Mouse (Mus musculus) limb, embryonic 12.5 days (tissue): ENCODE data around the gene Pip5k1b. TPM values are rescaled to one million over a fixed set of nuclear protein-coding genes. Genes with fewer than 3 reads are reported as not detected.
A peak's percentile ranks its signal among the peaks of the same experiment; 100 is the strongest.

Experiments used
- ATAC-seq: fragments of 200-750 bp; cut with Nextera tagmentation; 2 replicates; pipeline ENCODE4 v1.8.0; 2017; ENCODE audit warnings: low read depth, moderate TSS enrichment; ENCODE audit not compliant: insufficient number of reproducible peaks, insufficient read depth, low FRiP score, low TSS enrichment
- H3K27ac ChIP-seq: fragments of 300-500 bp; sonication (generic); 2 replicates; pipeline ENCODE4 v1.5.1; 2016; ENCODE audit warnings: mild to moderate bottlenecking, moderate library complexity
- H3K27me3 ChIP-seq: fragments of 300-500 bp; sonication (generic); 2 replicates; pipeline ENCODE4 v1.6.1; 2016; ENCODE audit warnings: mild to moderate bottlenecking, moderate library complexity
- H3K36me3 ChIP-seq: fragments of 300-500 bp; sonication (generic); 2 replicates; pipeline ENCODE4 v1.6.1; 2016; ENCODE audit warnings: mild to moderate bottlenecking, moderate library complexity
- H3K4me1 ChIP-seq: fragments of 300-500 bp; sonication (generic); replicated peaks from 2 replicates; pipeline ENCODE4 v1.6.1; 2016
- H3K4me2 ChIP-seq: fragments of 300-500 bp; sonication (generic); 2 replicates; pipeline ENCODE4 v1.6.1; 2016; ENCODE audit warnings: mild to moderate bottlenecking, moderate library complexity
- H3K4me3 ChIP-seq: fragments of 300-500 bp; sonication (generic); replicated peaks from 2 replicates; pipeline ENCODE4 v1.5.1; 2016; ENCODE audit warnings: mild to moderate bottlenecking
- H3K9ac ChIP-seq: fragments of 300-500 bp; sonication (generic); replicated peaks from 2 replicates; pipeline ENCODE4 v1.6.1; 2016; ENCODE audit warnings: mild to moderate bottlenecking, moderate library complexity
- H3K9me3 ChIP-seq: fragments of 300-500 bp; sonication (generic); 2 replicates; pipeline ENCODE4 v1.6.1; 2016; ENCODE audit warnings: mild to moderate bottlenecking, moderate library complexity
- WGBS: fragments of 180-500 bp; shearing (Covaris S2); methylation state at CpG from one replicate; pipeline ENCODE4 v1.1.7; 2016; 5-methylcytosine and 5-hydroxymethylcytosine counted together
- polyA plus RNA-seq: library from polyadenylated mRNA; unstranded; fragments of >200 nt; fragmentation: Nextera tagmentation; extraction: Ambion mirVana; gene quantifications from 2 replicates; pipeline ENCODE4 v1.2.1, GENCODE M21; 2016

The Pip5k1b gene
- polyA plus RNA-seq, 1 experiment from 2014 or later: 0.56 TPM

DNA sequence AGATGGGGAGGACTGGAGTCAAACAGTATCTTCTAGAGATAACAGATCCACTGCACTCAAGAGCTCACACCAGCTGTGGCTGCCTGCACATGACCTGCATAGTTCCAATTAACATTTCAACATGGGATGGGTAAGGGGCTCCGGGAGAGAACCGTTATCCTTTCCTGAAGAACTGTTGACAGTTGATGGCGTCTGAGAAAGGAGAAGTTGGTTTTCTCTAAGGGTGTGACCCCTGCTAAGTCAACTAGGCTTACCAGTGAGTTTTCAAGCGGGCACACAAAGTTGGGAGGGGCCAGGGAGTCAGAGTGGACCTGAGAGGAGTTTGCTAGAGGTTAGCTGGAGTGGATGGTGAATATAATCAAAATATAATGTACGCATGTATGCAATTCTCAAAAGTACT, 65.4 kb downstream of the Pip5k1b start:
- Histone ChIP-seq H3K36me3 (no peaks in the 10 kb centered on the region), H3K27ac (no peak overlapping the region), H3K9ac (no peak overlapping the region), H3K9me3 (no peaks in the 10 kb centered on the region), H3K4me2 (no peak overlapping the region), H3K27me3 (no peaks in the 10 kb centered on the region), H3K4me3 (no peak overlapping the region), H3K4me1 (no peaks in the 10 kb centered on the region)
- 73% methylated on average over 5 of the region's 5 CpGs for WGBS
- ATAC-seq: no peak

- Histone ChIP-seq H3K27ac (no peak overlapping the region), H3K36me3 (no peaks in the 10 kb centered on the region), H3K9me3 (no peaks in the 10 kb centered on the region), H3K27me3 (no peaks in the 10 kb centered on the region), H3K9ac (no peak overlapping the region), H3K4me1 (no peaks in the 10 kb centered on the region), H3K4me3 (no peak overlapping the region), H3K4me2 (no peak overlapping the region)
- 76% methylated on average over 8 of the region's 8 CpGs for WGBS
- no peak for ATAC-seq
Observed at GRCm38 (mm10) chr19:24486433-24487296, 69.0 kb downstream of the Pip5k1b start.

- H3K4me3 ChIP-seq: no peak overlapping the region
- H3K27me3 ChIP-seq: no peaks in the 10 kb centered on the region
- ATAC-seq: no peak
- H3K36me3 ChIP-seq: no peaks in the 10 kb centered on the region
- H3K4me2 ChIP-seq: no peak overlapping the region
- 84% methylated on average over 3 of the region's 4 CpGs for WGBS
- H3K9ac ChIP-seq: no peak overlapping the region
- no peaks in the 10 kb centered on the region for H3K9me3 ChIP-seq
- H3K4me1 ChIP-seq: no peaks in the 10 kb centered on the region
- no peak overlapping the region for H3K27ac ChIP-seq
Observed at GRCm38 (mm10) chr19:24484612-24485194, 71.0 kb downstream of the Pip5k1b start.

- no peak overlapping the region for H3K27ac ChIP-seq
- no peak overlapping the region for H3K9ac ChIP-seq
- no peaks in the 10 kb centered on the region for H3K9me3 ChIP-seq
- no peak overlapping the region for H3K4me2 ChIP-seq
- H3K4me3 ChIP-seq: no peak overlapping the region
- ATAC-seq: no peak
- H3K4me1 ChIP-seq: 0 out of 2 replicates have a peak, but pooled peaks cover 6% of the 10 kb centered on the region
- WGBS: 63% methylated on average over 2 of the region's 2 CpGs
- no peaks in the 10 kb centered on the region for H3K36me3 ChIP-seq
- no peaks in the 10 kb centered on the region for H3K27me3 ChIP-seq
Observed at GRCm38 (mm10) chr19:24480916-24481315, 74.8 kb downstream of the Pip5k1b start.

DNA sequence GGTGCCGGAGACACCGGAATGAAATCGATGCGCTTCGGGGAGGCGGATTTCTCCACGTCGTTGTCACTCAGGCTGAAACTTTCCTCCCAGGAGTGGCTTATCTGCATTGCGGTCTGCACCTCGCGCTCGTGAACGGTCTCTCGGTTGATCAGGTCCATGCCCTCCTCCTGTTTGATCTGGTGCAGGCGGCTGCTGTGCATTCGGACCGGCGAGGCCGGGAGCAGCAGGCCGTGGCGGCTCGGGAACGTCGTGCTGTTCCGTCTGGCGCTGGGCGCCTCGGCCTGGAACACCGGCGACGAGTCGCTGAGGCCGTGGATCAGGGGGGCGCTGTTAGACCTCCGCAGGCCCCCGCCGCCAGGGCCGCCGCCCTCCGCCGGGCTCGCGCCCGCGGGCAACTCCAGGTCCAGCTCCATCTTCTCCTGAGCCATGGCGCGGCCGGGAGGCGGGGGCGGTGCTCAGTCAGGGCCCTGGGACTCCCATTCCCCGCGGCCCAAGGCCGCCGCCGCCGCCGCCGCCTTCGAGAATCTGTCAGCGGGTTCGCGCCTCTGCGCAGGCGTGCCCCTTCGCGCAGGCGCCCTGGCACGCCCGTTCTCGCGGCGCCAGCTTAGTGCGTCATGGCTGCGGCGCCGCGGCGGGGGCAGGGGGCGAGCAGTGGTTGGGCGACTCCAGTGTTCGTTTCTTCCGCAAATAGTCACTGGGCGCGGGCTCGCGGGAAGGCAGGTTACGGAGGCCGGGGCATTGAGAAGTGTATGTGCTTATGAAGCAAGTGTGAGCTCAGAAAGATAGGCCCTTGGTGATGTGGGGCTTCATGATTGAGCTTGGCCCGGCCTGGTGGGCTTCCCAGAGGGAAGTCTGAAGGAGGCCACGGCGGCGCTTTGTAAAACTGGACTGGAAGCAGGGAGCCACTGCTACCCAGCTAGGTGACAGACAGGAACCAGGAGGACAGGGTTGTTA, 78.5 kb downstream of the Pip5k1b start, which contains the start of gene Fam122a:
TSS of gene Fam122a (minus strand) at position 428 of the 954 bp plus-strand sequence.
- Histone ChIP-seq H3K4me1 (peaks cover 14% of the 10 kb centered on the region; the same call in 1 of the 2 replicates), H3K4me2 (peak within 1 kb of the TSS; percentile 82), H3K36me3 (peaks cover 5% of the 10 kb centered on the region; the same call in 1 of the 2 replicates), H3K9ac (peak within 1 kb of the TSS; percentile 92), H3K4me3 (peak within 1 kb of the TSS; percentile 81), H3K9me3 (no peaks in the 10 kb centered on the region), H3K27me3 (no peaks in the 10 kb centered on the region), H3K27ac (peak within 1 kb of the TSS; percentile 93)
- peak; percentile 94 for ATAC-seq
- WGBS: under 1% methylated on average over 80 of the region's 92 CpGs

- no peaks in the 10 kb centered on the region for H3K9me3 ChIP-seq
- H3K9ac ChIP-seq: peak overlapping the region; percentile 92
- peak overlapping the region; percentile 81 for H3K4me3 ChIP-seq
- peaks cover 5% of the 10 kb centered on the region; the same call in 1 of the 2 replicates for H3K36me3 ChIP-seq
- 2% methylated on average over 11 of the region's 11 CpGs for WGBS
- peak overlapping the region; percentile 93 for H3K27ac ChIP-seq
- peaks cover 14% of the 10 kb centered on the region; the same call in 1 of the 2 replicates for H3K4me1 ChIP-seq
- no peaks in the 10 kb centered on the region for H3K27me3 ChIP-seq
- no peak for ATAC-seq
- H3K4me2 ChIP-seq: peak overlapping the region; percentile 82
Observed at GRCm38 (mm10) chr19:24476461-24476860, 79.2 kb downstream of the Pip5k1b start.

- Histone ChIP-seq H3K9me3 (no peaks in the 10 kb centered on the region), H3K4me3 (no peak overlapping the region), H3K27ac (no peak overlapping the region), H3K4me1 (peaks cover 14% of the 10 kb centered on the region; the same call in 1 of the 2 replicates), H3K36me3 (peaks cover 5% of the 10 kb centered on the region; the same call in 1 of the 2 replicates), H3K9ac (no peak overlapping the region), H3K4me2 (0 out of 2 replicates have a peak overlapping the region, but pooled peaks have one; percentile 8), H3K27me3 (no peaks in the 10 kb centered on the region)
- no peak for ATAC-seq
- 82% methylated on average over 6 of the region's 6 CpGs for WGBS
Observed at GRCm38 (mm10) chr19:24475281-24475680, 80.4 kb downstream of the Pip5k1b start.

DNA sequence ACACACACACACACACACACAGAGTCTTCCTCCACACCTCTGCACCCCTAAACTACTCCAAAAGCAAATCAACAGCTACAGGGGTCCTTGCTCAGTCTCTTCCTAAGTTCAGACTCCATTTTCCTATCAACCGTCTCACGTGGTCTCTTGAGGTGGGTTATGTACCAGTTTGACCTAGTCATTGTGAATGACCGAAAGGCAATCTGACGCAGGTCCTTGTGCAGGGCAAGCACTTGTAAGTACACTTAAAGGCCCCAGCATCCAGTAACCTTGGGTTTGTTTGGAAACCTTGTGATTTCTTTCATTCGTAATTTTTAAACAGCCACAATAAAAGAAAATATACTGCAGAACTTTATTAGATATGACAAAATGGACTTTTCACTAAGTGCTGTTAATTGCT, 83.2 kb downstream of the Pip5k1b start:
- 88% methylated on average over 5 of the region's 5 CpGs for WGBS
- ATAC-seq: no peak

DNA sequence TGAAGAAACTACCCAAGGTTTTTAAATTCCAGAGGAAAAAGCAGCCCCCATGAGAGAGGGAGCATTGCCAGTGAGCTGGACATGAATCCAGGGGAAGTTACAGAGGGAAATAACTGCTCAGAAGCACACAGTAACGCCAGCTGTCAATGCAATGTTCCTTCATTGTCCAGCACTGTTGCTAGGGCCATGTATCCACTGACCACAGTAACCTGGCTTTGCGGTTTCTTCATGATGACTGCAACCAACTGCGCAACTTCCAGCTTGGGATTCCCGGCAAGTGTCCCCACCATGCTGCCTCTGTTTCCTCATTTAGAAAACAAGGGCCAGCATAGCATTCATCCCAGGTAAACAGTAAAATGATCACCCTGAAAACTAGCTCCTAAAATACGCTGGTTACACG, 84.1 kb downstream of the Pip5k1b start:
- Histone ChIP-seq H3K9ac (no peak overlapping the region), H3K4me2 (no peak overlapping the region), H3K4me3 (no peak overlapping the region), H3K36me3 (peaks cover 5% of the 10 kb centered on the region; the same call in 1 of the 2 replicates), H3K27me3 (no peaks in the 10 kb centered on the region), H3K27ac (no peak overlapping the region), H3K9me3 (no peaks in the 10 kb centered on the region), H3K4me1 (peaks cover 11% of the 10 kb centered on the region; the same call in 1 of the 2 replicates)
- 91% methylated on average over 6 of the region's 6 CpGs for WGBS
- no peak for ATAC-seq

More for the DNA sequence above, 83.2 kb downstream of the Pip5k1b start:
- peaks cover 11% of the 10 kb centered on the region; the same call in 1 of the 2 replicates for H3K4me1 ChIP-seq
- no peak overlapping the region for H3K27ac ChIP-seq
- H3K27me3 ChIP-seq: no peaks in the 10 kb centered on the region
- H3K4me3 ChIP-seq: no peak overlapping the region
- H3K36me3 ChIP-seq: peaks cover 5% of the 10 kb centered on the region; the same call in 1 of the 2 replicates
- H3K9ac ChIP-seq: no peak overlapping the region
- H3K4me2 ChIP-seq: no peak overlapping the region
- H3K9me3 ChIP-seq: no peaks in the 10 kb centered on the region

GRCm38 (mm10) chr19:24469216-24469615, 86.5 kb downstream of the Pip5k1b start:
- Histone ChIP-seq H3K4me1 (no peaks in the 10 kb centered on the region), H3K36me3 (peaks cover 5% of the 10 kb centered on the region; the same call in 1 of the 2 replicates), H3K9ac (no peak overlapping the region), H3K4me2 (no peak overlapping the region), H3K9me3 (no peaks in the 10 kb centered on the region), H3K27ac (no peak overlapping the region), H3K27me3 (no peaks in the 10 kb centered on the region), H3K4me3 (no peak overlapping the region)
- ATAC-seq: no peak
- WGBS: 70% methylated on average over 4 of the region's 4 CpGs
